Mouse (Mus musculus) adrenal gland, postnatal 14 days (tissue): Measurements from ENCODE around the gene Stard10. TPM values are rescaled to one million over a fixed set of nuclear protein-coding genes. Genes with fewer than 3 reads are reported as not detected.

Experiments used
- DNase-seq: peaks from one replicate; pipeline ENCODE4 v3.0.0; 2021; ENCODE audit warnings: mixed read lengths
- total RNA-seq: library from RNA; stranded (reverse); gene quantifications from 2 replicates; pipeline ENCODE4 v1.2.3, GENCODE M21; 2021

Gene Stard10
- total RNA-seq, 1 experiment from 2014 or later = 77.9 TPM

- no peak for DNase-seq
Measured at GRCm38 (mm10) chr7:101330841-101331173, 13.9 kb downstream of the Stard10 start.

GRCm38 (mm10) chr7:101332045-101332831 lies 15.4 kb downstream of the Stard10 start:
- peak; percentile 63 for DNase-seq

DNA sequence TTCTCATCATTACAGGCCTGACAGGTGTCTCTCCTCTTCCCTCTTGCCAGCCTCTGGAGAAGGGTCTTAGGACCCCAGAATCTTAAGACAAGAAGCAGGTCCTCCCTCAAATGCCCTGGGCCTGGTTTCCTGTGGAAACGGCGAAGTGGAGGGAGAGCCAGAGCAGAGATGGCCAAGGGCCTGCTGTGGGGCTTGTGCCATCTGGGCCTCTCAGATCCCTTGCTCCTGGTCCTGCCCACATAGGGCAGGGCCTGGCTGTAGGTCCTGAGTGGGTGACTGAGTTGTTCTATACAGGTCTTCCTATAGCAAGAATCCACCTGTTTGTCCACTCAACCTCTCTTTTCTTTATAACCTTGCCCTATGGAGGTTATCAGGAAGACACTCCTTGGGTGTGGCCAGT lies 18.3 kb downstream of the Stard10 start:
- no peak for DNase-seq

- DNase-seq = no peak
Measured at GRCm38 (mm10) chr7:101336686-101337085, 19.8 kb downstream of the Stard10 start.

DNA sequence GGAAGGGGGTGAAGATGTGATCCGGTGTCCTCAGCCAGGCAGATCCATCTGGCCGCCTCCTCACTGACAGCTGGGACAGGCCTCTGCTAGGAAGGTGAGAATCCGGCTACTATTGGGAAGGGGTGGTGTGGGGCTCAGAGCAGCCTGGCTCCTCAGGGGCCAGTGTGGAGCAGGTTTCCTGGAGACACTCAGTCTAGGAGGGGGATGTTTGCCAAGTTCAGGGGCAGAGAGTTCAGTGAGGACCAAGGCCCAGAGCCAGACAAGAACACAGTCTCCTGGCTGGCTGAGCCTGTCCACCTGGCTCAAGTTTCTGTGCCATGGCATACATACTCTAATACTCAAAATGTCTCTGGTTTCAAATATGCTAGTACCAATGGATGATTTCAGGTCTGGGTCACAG lies 20.5 kb downstream of the Stard10 start:
- no peak for DNase-seq

DNA sequence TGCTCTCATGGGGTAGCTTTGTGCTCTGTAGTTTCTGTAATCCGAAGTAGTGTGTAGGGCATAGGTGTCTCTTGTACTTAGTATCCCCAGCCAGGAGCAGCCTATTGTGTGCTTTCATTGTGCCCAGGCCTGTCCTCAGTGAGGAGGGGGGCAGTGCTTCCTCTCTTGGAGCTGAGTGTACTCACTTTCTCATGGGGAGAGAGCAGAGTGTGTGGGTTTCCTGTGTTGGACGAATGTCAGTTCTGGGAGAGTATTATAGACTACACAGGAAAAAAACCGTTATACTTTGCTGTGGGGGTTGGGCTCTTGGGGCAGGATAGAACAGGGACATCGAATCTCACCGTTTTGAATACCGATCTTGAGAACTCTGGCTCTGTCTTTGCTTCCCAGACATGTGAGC lies 24.5 kb downstream of the Stard10 start:
- DNase-seq = no peak

DNA sequence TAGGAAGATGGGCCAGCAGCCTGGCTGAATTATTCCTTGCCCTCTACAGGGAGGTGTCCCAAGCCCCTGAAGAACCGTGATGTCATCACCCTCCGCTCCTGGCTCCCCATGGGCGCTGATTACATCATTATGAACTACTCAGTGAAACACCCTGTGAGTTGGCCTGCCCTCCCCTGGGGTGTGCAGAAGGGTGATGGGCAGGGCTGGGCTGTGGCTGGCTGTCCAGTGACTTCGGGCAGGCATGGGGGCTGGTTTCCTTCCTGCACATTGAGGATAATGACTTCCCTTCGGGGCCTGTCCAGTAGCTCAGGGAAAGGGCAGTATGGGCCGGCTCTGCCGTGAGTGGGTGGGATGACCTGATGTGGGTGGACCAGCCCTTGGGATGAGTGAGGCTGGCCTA lies 26.2 kb downstream of the Stard10 start:
- peak; percentile 46 for DNase-seq

DNA sequence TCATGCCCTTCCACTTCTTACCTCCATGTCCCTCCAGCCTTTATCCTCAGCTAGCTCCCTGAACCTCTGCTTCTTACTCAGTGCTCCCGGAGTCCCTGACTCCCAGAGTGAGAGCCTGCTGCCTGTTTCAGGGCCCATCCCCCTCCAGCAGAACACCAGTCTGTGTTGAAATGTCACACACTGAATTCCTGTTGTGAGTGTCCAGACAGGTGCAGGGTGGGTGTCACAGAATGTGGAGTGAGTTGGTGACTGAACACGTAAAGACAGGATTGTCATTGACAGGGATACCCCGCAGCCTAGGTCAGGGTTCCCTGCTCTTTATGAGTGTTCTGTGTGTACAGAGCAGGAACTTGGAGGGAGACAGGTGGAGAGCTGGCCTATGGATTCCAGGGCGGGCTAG lies 28.0 kb downstream of the Stard10 start:
- no peak for DNase-seq

- DNase-seq = no peak
Measured at GRCm38 (mm10) chr7:101346991-101347390, 30.1 kb downstream of the Stard10 start.

DNA sequence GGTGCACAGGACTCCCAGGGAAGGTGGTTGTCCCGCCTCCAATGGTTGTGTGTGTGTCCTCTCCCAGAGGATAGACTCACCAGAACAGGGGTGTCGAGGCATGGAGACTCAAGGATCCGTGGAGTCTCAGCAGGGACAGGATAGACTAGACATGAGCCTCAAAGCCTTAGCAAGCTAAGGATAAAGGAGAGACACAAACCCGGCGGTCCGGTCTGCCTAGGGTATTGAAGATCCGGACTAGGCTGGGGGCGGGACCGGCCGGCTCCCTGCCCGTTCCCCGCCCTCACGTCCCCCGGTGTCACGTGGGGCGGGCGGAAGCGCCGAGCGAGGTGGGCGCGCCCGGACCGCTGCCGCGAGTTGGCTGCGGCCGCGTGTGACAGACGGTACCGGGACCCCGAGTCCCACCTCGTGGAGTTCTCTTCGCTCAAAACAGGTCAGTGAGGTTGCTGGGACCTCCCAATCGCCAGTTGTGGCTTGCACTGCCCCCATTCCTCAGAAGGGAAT lies 30.9 kb downstream of the Stard10 start, which contains the start of gene Arap1:
Gene Arap1, plus strand, starts transcription at position 301 of the 504 bp plus-strand sequence.
- DNase-seq = peak; percentile 78

- no peak for DNase-seq
Measured at GRCm38 (mm10) chr7:101348312-101348711, 31.4 kb downstream of the Stard10 start.

- peak; percentile 45 for DNase-seq
Measured at GRCm38 (mm10) chr7:101349861-101350260, 33.0 kb downstream of the Stard10 start.

- DNase-seq = no peak
Measured at GRCm38 (mm10) chr7:101352404-101352803, 35.5 kb downstream of the Stard10 start.

- DNase-seq = peak; percentile 69
Measured at GRCm38 (mm10) chr7:101354423-101354822, 37.5 kb downstream of the Stard10 start.

- no peak for DNase-seq
Measured at GRCm38 (mm10) chr7:101355551-101356100, 38.7 kb downstream of the Stard10 start.

DNA sequence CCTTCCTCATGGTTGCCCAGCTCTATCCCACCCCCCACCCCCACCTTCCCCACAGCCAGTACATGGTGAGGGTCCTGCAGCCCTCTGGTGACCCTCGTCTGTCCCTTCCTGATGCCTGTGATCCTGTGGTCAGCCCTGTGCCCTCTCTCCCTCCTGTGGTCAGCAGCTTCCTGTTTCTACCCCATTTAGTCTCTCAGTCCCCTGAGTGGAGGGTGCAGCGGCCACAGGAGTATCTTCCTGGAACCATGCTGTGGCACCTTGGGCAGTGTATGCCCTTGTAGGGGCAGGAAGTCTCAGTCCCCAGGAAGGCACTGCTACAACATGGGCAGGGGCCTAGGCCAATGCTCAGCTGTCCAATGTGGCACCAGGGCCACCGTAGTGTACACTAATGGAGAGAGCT lies 40.0 kb downstream of the Stard10 start:
- DNase-seq = no peak

GRCm38 (mm10) chr7:101360406-101360805 lies 43.5 kb downstream of the Stard10 start:
- DNase-seq = no peak

DNA sequence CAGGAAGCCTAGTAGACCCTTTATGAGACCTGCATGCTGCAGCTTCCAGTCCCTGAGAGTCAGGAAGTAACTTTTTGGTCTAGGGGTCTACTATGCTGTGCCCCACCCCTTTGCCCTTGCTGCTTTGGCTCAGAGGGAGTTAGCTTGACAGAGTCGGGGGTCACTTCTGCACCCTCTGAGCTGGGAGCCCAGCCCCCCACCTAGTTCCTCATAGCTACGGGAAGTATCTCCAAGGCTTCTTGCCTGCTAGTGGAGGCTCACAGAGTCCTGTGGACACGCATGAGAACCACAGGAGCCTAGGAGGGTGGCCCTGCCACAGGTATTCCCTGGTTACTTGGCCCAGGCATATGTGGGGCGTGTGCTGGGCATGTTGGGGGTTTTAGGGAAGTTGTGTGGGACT lies 44.1 kb downstream of the Stard10 start:
- DNase-seq = no peak

DNA sequence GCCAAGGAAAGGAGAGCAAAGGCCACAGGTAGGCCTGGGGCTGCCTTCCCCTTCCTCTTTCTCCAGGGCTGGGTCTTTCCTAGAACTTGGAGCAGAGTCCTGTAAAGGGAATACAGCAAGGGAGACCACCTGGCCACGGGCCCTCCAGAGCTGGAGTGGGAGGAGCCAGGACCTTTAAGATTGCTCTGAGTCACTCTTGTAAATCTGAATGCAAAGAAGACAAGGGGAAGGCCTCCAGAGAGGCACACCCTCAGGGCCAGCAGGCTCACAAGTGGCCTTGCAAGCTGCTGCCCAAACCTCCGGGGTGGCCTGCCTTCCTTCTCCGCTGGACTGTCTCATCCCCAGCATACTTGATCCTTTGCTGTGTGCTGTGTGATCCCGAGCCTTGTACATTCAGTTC lies 44.9 kb downstream of the Stard10 start:
- peak; percentile 51 for DNase-seq

DNA sequence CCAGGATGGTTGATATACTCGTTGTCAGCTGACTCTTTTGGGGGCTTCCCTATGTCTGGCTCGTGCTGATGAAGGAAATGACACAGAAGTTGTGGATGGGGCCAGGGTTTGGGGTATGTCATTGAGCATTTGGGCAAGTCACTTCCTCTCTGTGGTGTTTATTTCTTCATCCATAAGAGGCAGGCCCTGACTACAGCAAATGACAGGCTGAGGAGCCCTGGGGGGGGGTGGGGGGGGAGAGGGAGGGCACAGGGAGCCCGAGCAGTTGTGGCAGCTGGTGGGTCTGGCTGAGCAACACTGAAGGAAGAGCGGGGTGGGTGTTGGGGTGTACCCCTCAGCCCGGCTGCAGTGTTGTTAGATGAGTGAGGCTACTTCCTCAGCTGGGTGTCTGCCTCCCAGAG lies 45.9 kb downstream of the Stard10 start:
- no peak for DNase-seq

DNA sequence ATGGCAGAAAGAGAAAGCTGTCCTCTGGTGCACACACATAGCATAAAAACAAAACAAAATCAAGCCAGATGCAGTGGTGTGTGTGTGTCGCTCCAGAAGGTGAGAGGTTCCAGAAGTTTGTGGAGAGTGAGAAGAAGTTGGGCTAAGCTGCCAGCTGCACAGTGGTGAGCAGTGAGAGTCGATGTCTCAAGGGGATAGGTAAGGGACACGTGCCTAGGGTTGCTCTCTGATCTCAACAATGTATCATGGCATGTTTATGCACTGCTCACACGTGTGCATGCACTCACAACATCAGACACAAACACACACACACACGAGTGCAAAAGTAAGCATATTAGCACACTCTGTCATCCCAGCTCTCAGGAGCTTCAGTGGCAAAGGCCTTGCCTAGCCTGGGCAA lies 47.0 kb downstream of the Stard10 start:
- no peak for DNase-seq

GRCm38 (mm10) chr7:101367901-101368852 lies 51.3 kb downstream of the Stard10 start:
- DNase-seq = no peak

DNA sequence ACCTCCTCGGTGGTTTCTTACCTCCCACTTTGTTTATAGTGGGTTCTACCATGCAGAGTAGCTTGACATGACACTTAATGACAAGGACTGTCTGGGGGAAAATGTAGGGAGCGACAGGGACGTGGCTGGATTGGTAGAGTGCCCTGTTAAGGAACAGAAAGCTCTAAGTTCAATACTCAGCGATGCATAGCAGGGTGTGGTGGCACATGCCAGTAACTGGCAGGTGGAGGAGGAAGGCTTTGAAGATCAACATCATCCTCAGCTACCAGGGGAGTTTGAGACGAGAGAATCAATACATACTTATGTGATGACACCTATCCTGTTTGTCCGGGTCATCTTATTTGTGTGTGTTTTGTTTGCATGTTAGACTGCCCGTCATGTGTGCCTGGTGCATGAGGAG lies 52.8 kb downstream of the Stard10 start:
- no peak for DNase-seq
